In the genomic region with DNA sequence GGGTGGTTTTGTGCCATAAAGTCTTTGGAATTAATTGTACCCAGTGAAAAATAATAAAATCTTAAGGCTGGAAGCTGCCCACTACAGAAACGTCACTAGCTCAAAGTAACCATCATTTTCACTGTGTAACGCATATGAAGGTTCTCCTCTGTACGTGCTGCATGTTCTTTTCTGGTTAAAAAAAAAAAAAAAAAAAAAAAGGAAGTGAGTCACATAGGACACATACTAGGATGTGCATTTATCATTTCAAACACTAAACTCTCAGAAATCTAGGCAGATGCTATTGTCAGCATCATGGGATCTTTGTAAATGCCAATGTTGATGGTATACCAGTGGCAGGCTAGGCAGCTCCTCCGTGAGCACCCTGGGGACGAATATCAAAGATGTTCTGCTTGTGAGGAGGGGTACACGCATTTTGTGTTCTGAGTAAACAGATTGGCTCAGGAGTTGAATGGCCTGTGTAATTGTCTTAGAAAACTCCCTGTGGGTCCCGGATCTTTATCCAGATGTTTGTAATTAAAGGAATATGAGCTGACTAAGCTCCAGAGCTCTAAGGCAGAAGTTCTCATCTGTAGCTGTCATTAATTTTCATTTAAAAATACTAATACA, we compare ENCODE assay signal across 20 mouse cellular contexts. TPM values are rescaled to one million over a fixed set of nuclear protein-coding genes. Genes with fewer than 3 reads are reported as not detected.
A peak's percentile ranks its signal among the peaks of the same experiment; 100 is the strongest.
DNase-seq lines count a peak whose midpoint lies in the region; ATAC-seq lines count a peak whose summit lies in the region.
"Had no signal": no experiment of that assay in that cellular context is flagged by ENCODE, and none has a peak within 500 bp of the region (broad histone marks: within the 10 kb centered on the region; RNA-seq: fewer than 3 reads in every experiment).

No protein-coding gene starts in this region.

- 32% methylated on average over 7 of the region's 7 CpGs for WGBS in hindbrain, embryonic 13.5 days
- WGBS in hindbrain, embryonic 10.5 days = 43% methylated on average over 7 of the region's 7 CpGs
- WGBS in neural tube, embryonic 15.5 days = 28% methylated on average over 7 of the region's 7 CpGs
- WGBS in heart, embryonic 12.5 days = 60% methylated on average over 7 of the region's 7 CpGs

- ATAC-seq in hindbrain, embryonic 13.5 days (ENCODE audit: low FRiP score) = peak; percentile 89
- ATAC-seq in common myeloid progenitor, adult 5-6 weeks (replicated peaks; ENCODE audit: low read depth, poor library complexity, severe bottlenecking) = peak; percentile 52
- 0 out of 2 replicates have a peak, but pooled peaks have one; percentile 26 for ATAC-seq in megakaryocyte progenitor cell, adult 5-6 weeks (replicated peaks; ENCODE audit: poor library complexity)
- peak; percentile 81 for ATAC-seq in neural tube, embryonic 15.5 days (ENCODE audit: low FRiP score)
- no peak for ATAC-seq in erythroblast, adult 5-6 weeks (replicated peaks; ENCODE audit: low FRiP score, poor library complexity, severe bottlenecking)
- no peak for ATAC-seq in heart, embryonic 12.5 days (ENCODE audit: insufficient number of reproducible peaks, low FRiP score)

- H3K9me3 ChIP-seq in hindbrain, embryonic 13.5 days = no peaks in the 10 kb centered on the region
- H3K9me3 ChIP-seq in hindbrain, embryonic 10.5 days = no peaks in the 10 kb centered on the region
- no peaks in the 10 kb centered on the region for H3K9me3 ChIP-seq in neural tube, embryonic 15.5 days (replicated peaks)
- H3K9me3 ChIP-seq in heart, embryonic 12.5 days (replicated peaks) = no peaks in the 10 kb centered on the region
- H3K9me3 ChIP-seq: forebrain, embryonic 10.5 days; limb, embryonic 12.5 days had no signal

- no peaks in the 10 kb centered on the region for H3K27me3 ChIP-seq in hindbrain, embryonic 13.5 days
- H3K27me3 ChIP-seq in hindbrain, embryonic 10.5 days (ENCODE audit: insufficient read depth, poor library complexity, severe bottlenecking) = no peaks in the 10 kb centered on the region
- no peaks in the 10 kb centered on the region for H3K27me3 ChIP-seq in neural tube, embryonic 15.5 days (replicated peaks)
- H3K27me3 ChIP-seq in heart, embryonic 12.5 days (replicated peaks) = no peaks in the 10 kb centered on the region
- H3K27me3 ChIP-seq: limb, embryonic 12.5 days had no signal

- no peak overlapping the region for H3K27ac ChIP-seq in hindbrain, embryonic 13.5 days
- H3K27ac ChIP-seq in hindbrain, embryonic 10.5 days = no peak overlapping the region
- H3K27ac ChIP-seq in neural tube, embryonic 15.5 days (replicated peaks) = no peak overlapping the region; the same call in 1 of the 2 replicates
- H3K27ac ChIP-seq in heart, embryonic 12.5 days (ENCODE audit: poor library complexity, severe bottlenecking) = no peak overlapping the region
- H3K27ac ChIP-seq: forebrain, embryonic 10.5 days; gastrocnemius, adult 2 months; heart, adult 2 months; limb, embryonic 12.5 days; macrophage had no signal

- no peak overlapping the region for H3K4me2 ChIP-seq in hindbrain, embryonic 13.5 days
- peak overlapping the region; percentile 27; the same call in 1 of the 2 replicates for H3K4me2 ChIP-seq in neural tube, embryonic 15.5 days
- H3K4me2 ChIP-seq in heart, embryonic 12.5 days = no peak overlapping the region
- H3K4me2 ChIP-seq: limb, embryonic 12.5 days had no signal

- DNase-seq in hindbrain, embryonic 10.5 days (ENCODE audit: low spot score) = no peak
- DNase-seq: cerebellum, adult 18-20 months; gastrocnemius, adult 2 months; heart, adult 2 months; heart, postnatal 14 days; kidney, adult 11 months; kidney, postnatal 4 days; layer of hippocampus, postnatal 36 days; spleen, adult 18-20 months; thymus, postnatal 36 days had no signal

- H3K36me3 ChIP-seq in hindbrain, embryonic 13.5 days = no peaks in the 10 kb centered on the region
- H3K36me3 ChIP-seq in hindbrain, embryonic 10.5 days = no peaks in the 10 kb centered on the region
- no peaks in the 10 kb centered on the region for H3K36me3 ChIP-seq in neural tube, embryonic 15.5 days
- no peaks in the 10 kb centered on the region for H3K36me3 ChIP-seq in heart, embryonic 12.5 days
- H3K36me3 ChIP-seq: forebrain, embryonic 10.5 days; limb, embryonic 12.5 days had no signal

- no peak overlapping the region for H3K9ac ChIP-seq in hindbrain, embryonic 13.5 days
- H3K9ac ChIP-seq in neural tube, embryonic 15.5 days (replicated peaks) = no peak overlapping the region
- H3K9ac ChIP-seq in heart, embryonic 12.5 days = no peak overlapping the region
- H3K9ac ChIP-seq: limb, embryonic 12.5 days had no signal

- no peak overlapping the region for H3K4me3 ChIP-seq in hindbrain, embryonic 13.5 days
- no peak overlapping the region for H3K4me3 ChIP-seq in hindbrain, embryonic 10.5 days
- no peak overlapping the region for H3K4me3 ChIP-seq in neural tube, embryonic 15.5 days (replicated peaks)
- H3K4me3 ChIP-seq in heart, embryonic 12.5 days = no peak overlapping the region
- H3K4me3 ChIP-seq: forebrain, embryonic 10.5 days; gastrocnemius, adult 2 months; heart, adult 2 months; limb, embryonic 12.5 days had no signal

- no peaks in the 10 kb centered on the region for H3K4me1 ChIP-seq in hindbrain, embryonic 13.5 days (replicated peaks)
- H3K4me1 ChIP-seq in hindbrain, embryonic 10.5 days (replicated peaks) = no peaks in the 10 kb centered on the region
- no peaks in the 10 kb centered on the region for H3K4me1 ChIP-seq in neural tube, embryonic 15.5 days
- no peaks in the 10 kb centered on the region for H3K4me1 ChIP-seq in heart, embryonic 12.5 days (replicated peaks)

RNA-seq across cellular contexts. Expression of gene Plscr2, which starts 7.3 kb away (rescaled TPM):
- 0.69 and 0.75 TPM in 2 replicates for polyA plus RNA-seq in hindbrain, embryonic 13.5 days (2015; fragmentation: Nextera tagmentation; extraction: Ambion mirVana)
- 0.17 and 0.77 TPM in 2 replicates for polyA plus RNA-seq in hindbrain, embryonic 10.5 days (2016; fragmentation: Nextera tagmentation; extraction: Ambion mirVana)
- total RNA-seq in common myeloid progenitor, adult 5-6 weeks (2017) = 0.78 TPM in 1 of 2 replicates, not detected in the other
- 0.30 TPM in 1 of 2 replicates, not detected in the other for total RNA-seq in megakaryocyte progenitor cell, adult 5-6 weeks (2015)
- total RNA-seq in megakaryocyte progenitor cell, adult 5-6 weeks (2017) = not detected in 2 replicates
- 0.87 and 1.2 TPM in 2 replicates for polyA plus RNA-seq in neural tube, embryonic 15.5 days (2015; fragmentation: Nextera tagmentation; extraction: Ambion mirVana)
- not detected in 2 replicates for total RNA-seq in erythroblast, adult 5-6 weeks (2015; ENCODE audit: low replicate concordance)
- not detected in 2 replicates for total RNA-seq in erythroblast, adult 5-6 weeks (2017; ENCODE audit: low replicate concordance)
- 6.6 and 7.4 TPM in 2 replicates for polyA plus RNA-seq in heart, embryonic 12.5 days (2016; fragmentation: Nextera tagmentation; extraction: Ambion mirVana)
- polyA plus RNA-seq: macrophage had no signal

RNA-seq across cellular contexts. Expression of gene 1700057G04Rik, which starts 26.5 kb away (rescaled TPM):
- not detected in 2 replicates for polyA plus RNA-seq in hindbrain, embryonic 13.5 days (2015; fragmentation: Nextera tagmentation; extraction: Ambion mirVana)
- not detected in 2 replicates for polyA plus RNA-seq in hindbrain, embryonic 10.5 days (2016; fragmentation: Nextera tagmentation; extraction: Ambion mirVana)
- not detected in 2 replicates for total RNA-seq in common myeloid progenitor, adult 5-6 weeks (2017)
- total RNA-seq in megakaryocyte progenitor cell, adult 5-6 weeks (2015) = not detected in 2 replicates
- not detected in 2 replicates for total RNA-seq in megakaryocyte progenitor cell, adult 5-6 weeks (2017)
- not detected in 2 replicates for polyA plus RNA-seq in neural tube, embryonic 15.5 days (2015; fragmentation: Nextera tagmentation; extraction: Ambion mirVana)
- total RNA-seq in erythroblast, adult 5-6 weeks (2015; ENCODE audit: low replicate concordance) = not detected in 2 replicates
- total RNA-seq in erythroblast, adult 5-6 weeks (2017; ENCODE audit: low replicate concordance) = not detected in 2 replicates
- polyA plus RNA-seq in heart, embryonic 12.5 days (2016; fragmentation: Nextera tagmentation; extraction: Ambion mirVana) = not detected in 2 replicates
- total RNA-seq: gastrocnemius, adult 2 months; heart, adult 2 months; heart, postnatal 14 days; layer of hippocampus, postnatal 36 days had no signal
- polyA plus RNA-seq: forebrain, embryonic 10.5 days; heart, adult 2 months; limb, embryonic 12.5 days; liver, embryonic 16.5 days; macrophage had no signal

RNA-seq across cellular contexts. Expression of gene Plscr1, which starts 33.1 kb away (rescaled TPM):
- 10.3 and 11.2 TPM in 2 replicates for polyA plus RNA-seq in hindbrain, embryonic 13.5 days (2015; fragmentation: Nextera tagmentation; extraction: Ambion mirVana)
- 26.8 and 35.7 TPM in 2 replicates for polyA plus RNA-seq in hindbrain, embryonic 10.5 days (2016; fragmentation: Nextera tagmentation; extraction: Ambion mirVana)
- 35.0 and 68.7 TPM in 2 replicates for total RNA-seq in common myeloid progenitor, adult 5-6 weeks (2017)
- 47.3 and 65.8 TPM in 2 replicates for total RNA-seq in megakaryocyte progenitor cell, adult 5-6 weeks (2015)
- 28.2 and 37.0 TPM in 2 replicates for total RNA-seq in megakaryocyte progenitor cell, adult 5-6 weeks (2017)
- polyA plus RNA-seq in neural tube, embryonic 15.5 days (2015; fragmentation: Nextera tagmentation; extraction: Ambion mirVana) = 9.6 and 18.7 TPM in 2 replicates
- total RNA-seq in erythroblast, adult 5-6 weeks (2015; ENCODE audit: low replicate concordance) = 17.8 and 35.2 TPM in 2 replicates
- total RNA-seq in erythroblast, adult 5-6 weeks (2017; ENCODE audit: low replicate concordance) = 19.1 TPM in 2 replicates
- polyA plus RNA-seq in heart, embryonic 12.5 days (2016; fragmentation: Nextera tagmentation; extraction: Ambion mirVana) = 41.0 and 41.9 TPM in 2 replicates

Comparison
In these comparisons a context has a peak if more than half of its experiments do, and no peak if none do; other contexts are left out.
1. ATAC-seq: peak in hindbrain, embryonic 13.5 days (single experiment), common myeloid progenitor, adult 5-6 weeks (single experiment), megakaryocyte progenitor cell, adult 5-6 weeks (single experiment) and neural tube, embryonic 15.5 days (single experiment); none in erythroblast, adult 5-6 weeks (single experiment) and heart, embryonic 12.5 days (single experiment).